In the genomic region with DNA sequence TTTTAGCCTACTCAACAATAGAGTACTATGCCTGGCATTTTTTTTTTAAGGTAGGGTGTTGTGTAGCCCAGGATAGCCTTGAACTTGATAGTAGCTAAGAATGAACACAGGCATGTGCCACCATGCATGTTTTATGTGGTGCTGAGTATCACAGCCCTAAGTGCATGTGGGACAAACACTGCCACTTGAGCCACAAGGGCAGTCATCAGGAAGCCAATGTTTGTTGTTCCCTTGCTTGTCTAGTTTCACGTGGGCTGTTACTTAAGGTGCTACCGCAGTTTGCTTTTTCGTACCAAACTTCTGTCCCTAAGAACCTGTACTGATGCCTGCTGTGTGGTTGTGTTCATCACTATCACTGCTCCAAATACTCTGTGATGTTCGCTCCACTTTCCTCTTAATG, we compare ENCODE assay signal across 10 mouse cellular contexts.
"Had no signal": no experiment of that assay in that cellular context is flagged by ENCODE, and none has a peak within 500 bp of the region (broad histone marks: within the 10 kb centered on the region; RNA-seq: fewer than 3 reads in every experiment).

No protein-coding gene starts in this region.

- H3K27me3 ChIP-seq: limb, embryonic 13.5 days; lung, embryonic 15.5 days had no signal

- H3K4me1 ChIP-seq: limb, embryonic 10.5 days; limb, embryonic 13.5 days; lung, embryonic 15.5 days had no signal

- H3K9me3 ChIP-seq: limb, embryonic 10.5 days; limb, embryonic 13.5 days; lung, embryonic 15.5 days had no signal

- H3K9ac ChIP-seq: limb, embryonic 13.5 days; liver, embryonic 14.5 days; lung, embryonic 15.5 days had no signal

- ATAC-seq: inflammation-experienced regulatory T-cells, adult 6 months; intestine, embryonic 16.5 days had no signal

- H3K4me3 ChIP-seq: limb, embryonic 10.5 days; limb, embryonic 13.5 days; lung, embryonic 15.5 days had no signal

- DNase-seq: midbrain, embryonic 14.5 days; thymus, adult 18-20 months; thymus, postnatal 36 days had no signal

- H3K4me2 ChIP-seq: limb, embryonic 13.5 days; lung, embryonic 15.5 days; midbrain, embryonic 11.5 days had no signal

- H3K27ac ChIP-seq: limb, embryonic 10.5 days; limb, embryonic 13.5 days; liver, embryonic 14.5 days; lung, embryonic 15.5 days had no signal
